Mouse (Mus musculus): Measurements from ENCODE around the gene Epb41l2. TPM values are rescaled to one million over a fixed set of nuclear protein-coding genes. Genes with fewer than 3 reads are reported as not detected.

Epb41l2 gene
- polyA plus RNA-seq, 1 experiment from 2014 or later: 46.4 TPM

DNA sequence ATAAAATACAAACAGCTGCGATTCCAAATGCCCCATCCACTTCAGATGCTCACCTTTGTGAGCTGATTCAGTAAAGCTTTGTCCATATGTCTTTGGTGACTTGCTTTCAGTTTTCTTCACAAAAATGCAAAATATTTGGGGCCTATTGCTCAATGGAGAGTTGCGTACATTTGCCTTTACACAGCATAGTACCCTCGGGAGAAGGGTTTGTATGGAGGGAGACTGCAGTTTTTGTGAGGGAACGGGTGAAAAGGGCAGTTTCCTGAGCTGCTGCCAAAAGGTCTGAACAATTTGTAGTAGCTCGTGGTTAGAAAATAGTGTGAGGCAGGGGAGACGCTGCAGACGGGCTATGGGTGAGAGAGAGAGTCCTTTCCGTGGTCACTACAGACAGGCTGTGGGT is 40.5 kb downstream of the Epb41l2 start:
- H3K9ac ChIP-seq (ENCODE audit: low read length): no peak overlapping the region
- ATAC-seq (replicated peaks; ENCODE audit: low FRiP score) (no peak), DNase-seq (ENCODE audit: low spot score) (no peak)
- no peak overlapping the region for H3K27ac ChIP-seq (ENCODE audit: low read depth, low read length)
- H3K36me3 ChIP-seq (ENCODE audit: control insufficient read depth, insufficient read depth, low read length): no peaks in the 10 kb centered on the region
- no peaks in the 10 kb centered on the region; the same call in 1 of the 2 replicates for H3K4me1 ChIP-seq (replicated peaks; ENCODE audit: control insufficient read depth, insufficient read depth, low read length)
- H3K4me3 ChIP-seq (ENCODE audit: low read depth, low read length): no peak overlapping the region
- no peaks in the 10 kb centered on the region for H3K27me3 ChIP-seq (ENCODE audit: control insufficient read depth, insufficient read depth, low read length)
- H3K4me2 ChIP-seq (ENCODE audit: low read depth, low read length, severe bottlenecking): no peak overlapping the region
- 79% methylated on average over 8 of the region's 8 CpGs for WGBS
- no peaks in the 10 kb centered on the region for H3K9me3 ChIP-seq (ENCODE audit: control insufficient read depth, low read length)

GRCm38 (mm10) chr10:25400646-25401045 is 41.0 kb downstream of the Epb41l2 start:
- Histone ChIP-seq H3K9me3 (ENCODE audit: control insufficient read depth, low read length) (no peaks in the 10 kb centered on the region), H3K4me3 (ENCODE audit: low read depth, low read length) (no peak overlapping the region), H3K9ac (ENCODE audit: low read length) (no peak overlapping the region), H3K4me2 (ENCODE audit: low read depth, low read length, severe bottlenecking) (no peak overlapping the region), H3K27me3 (ENCODE audit: control insufficient read depth, insufficient read depth, low read length) (no peaks in the 10 kb centered on the region), H3K36me3 (ENCODE audit: control insufficient read depth, insufficient read depth, low read length) (no peaks in the 10 kb centered on the region), H3K4me1 (replicated peaks; ENCODE audit: control insufficient read depth, insufficient read depth, low read length) (no peaks in the 10 kb centered on the region; the same call in 1 of the 2 replicates), H3K27ac (ENCODE audit: low read depth, low read length) (no peak overlapping the region)
- DNase-seq (ENCODE audit: low spot score) (no peak), ATAC-seq (replicated peaks; ENCODE audit: low FRiP score) (no peak)
- 94% methylated on average over 9 of the region's 9 CpGs for WGBS

DNA sequence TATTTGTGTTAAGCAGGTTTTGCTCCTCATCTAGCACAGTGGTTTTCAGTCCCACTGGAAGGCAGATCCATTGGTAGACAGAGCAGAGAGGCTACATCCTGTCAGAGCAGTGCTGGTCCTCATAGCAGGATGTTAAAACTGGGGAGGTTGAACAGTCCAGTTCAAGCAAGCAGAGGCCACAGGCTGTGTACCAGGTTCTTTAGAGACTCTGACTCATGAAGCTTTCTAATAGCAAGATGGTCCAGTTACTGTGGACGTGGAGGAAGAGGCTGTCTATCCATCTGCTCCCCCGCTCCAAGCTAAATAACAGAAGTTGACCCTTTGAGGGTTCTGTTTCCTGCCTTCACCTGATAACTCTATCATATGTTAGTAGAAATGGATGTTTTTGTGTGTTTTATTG is 41.8 kb downstream of the Epb41l2 start:
- Histone ChIP-seq H3K9me3 (ENCODE audit: control insufficient read depth, low read length) (no peaks in the 10 kb centered on the region), H3K4me1 (replicated peaks; ENCODE audit: control insufficient read depth, insufficient read depth, low read length) (no peaks in the 10 kb centered on the region; the same call in 1 of the 2 replicates), H3K9ac (ENCODE audit: low read length) (no peak overlapping the region), H3K27ac (ENCODE audit: low read depth, low read length) (no peak overlapping the region), H3K27me3 (ENCODE audit: control insufficient read depth, insufficient read depth, low read length) (no peaks in the 10 kb centered on the region), H3K4me3 (ENCODE audit: low read depth, low read length) (no peak overlapping the region), H3K36me3 (ENCODE audit: control insufficient read depth, insufficient read depth, low read length) (no peaks in the 10 kb centered on the region), H3K4me2 (ENCODE audit: low read depth, low read length, severe bottlenecking) (no peak overlapping the region)
- ATAC-seq (replicated peaks; ENCODE audit: low FRiP score): no peak
- no peak for DNase-seq (ENCODE audit: low spot score)
- 83% methylated on average over 2 of the region's 2 CpGs for WGBS

GRCm38 (mm10) chr10:25402886-25403285 is 43.3 kb downstream of the Epb41l2 start:
- no peak for ATAC-seq (replicated peaks; ENCODE audit: low FRiP score)
- WGBS: 36% methylated on average over 1 of the region's 1 CpGs

GRCm38 (mm10) chr10:25403813-25404701 is 44.5 kb downstream of the Epb41l2 start:
- H3K9me3 ChIP-seq (ENCODE audit: control insufficient read depth, low read length): no peaks in the 10 kb centered on the region
- DNase-seq (ENCODE audit: low spot score) (no peak), ATAC-seq (replicated peaks; ENCODE audit: low FRiP score) (no peak)
- no peaks in the 10 kb centered on the region for H3K27me3 ChIP-seq (ENCODE audit: control insufficient read depth, insufficient read depth, low read length)
- no peak overlapping the region for H3K27ac ChIP-seq (ENCODE audit: low read depth, low read length)
- H3K4me2 ChIP-seq (ENCODE audit: low read depth, low read length, severe bottlenecking): no peak overlapping the region
- no peaks in the 10 kb centered on the region for H3K36me3 ChIP-seq (ENCODE audit: control insufficient read depth, insufficient read depth, low read length)
- 84% methylated on average over 15 of the region's 15 CpGs for WGBS
- no peak overlapping the region for H3K4me3 ChIP-seq (ENCODE audit: low read depth, low read length)
- H3K9ac ChIP-seq (ENCODE audit: low read length): no peak overlapping the region
- H3K4me1 ChIP-seq (replicated peaks; ENCODE audit: control insufficient read depth, insufficient read depth, low read length): no peaks in the 10 kb centered on the region

More at GRCm38 (mm10) chr10:25402886-25403285, 43.3 kb downstream of the Epb41l2 start:
- Histone ChIP-seq H3K27me3 (ENCODE audit: control insufficient read depth, insufficient read depth, low read length) (no peaks in the 10 kb centered on the region), H3K4me3 (ENCODE audit: low read depth, low read length) (no peak overlapping the region), H3K36me3 (ENCODE audit: control insufficient read depth, insufficient read depth, low read length) (no peaks in the 10 kb centered on the region), H3K9ac (ENCODE audit: low read length) (no peak overlapping the region), H3K9me3 (ENCODE audit: control insufficient read depth, low read length) (no peaks in the 10 kb centered on the region), H3K4me1 (replicated peaks; ENCODE audit: control insufficient read depth, insufficient read depth, low read length) (no peaks in the 10 kb centered on the region; the same call in 1 of the 2 replicates), H3K27ac (ENCODE audit: low read depth, low read length) (no peak overlapping the region), H3K4me2 (ENCODE audit: low read depth, low read length, severe bottlenecking) (no peak overlapping the region)
- DNase-seq (ENCODE audit: low spot score): no peak

GRCm38 (mm10) chr10:25404702-25405098 is 45.1 kb downstream of the Epb41l2 start:
- Histone ChIP-seq H3K4me1 (replicated peaks; ENCODE audit: control insufficient read depth, insufficient read depth, low read length) (no peaks in the 10 kb centered on the region), H3K9ac (ENCODE audit: low read length) (no peak overlapping the region), H3K27ac (ENCODE audit: low read depth, low read length) (no peak overlapping the region), H3K9me3 (ENCODE audit: control insufficient read depth, low read length) (no peaks in the 10 kb centered on the region), H3K27me3 (ENCODE audit: control insufficient read depth, insufficient read depth, low read length) (no peaks in the 10 kb centered on the region), H3K4me3 (ENCODE audit: low read depth, low read length) (no peak overlapping the region), H3K36me3 (ENCODE audit: control insufficient read depth, insufficient read depth, low read length) (no peaks in the 10 kb centered on the region), H3K4me2 (ENCODE audit: low read depth, low read length, severe bottlenecking) (no peak overlapping the region)
- WGBS: 73% methylated on average over 6 of the region's 6 CpGs
- no peak for DNase-seq (ENCODE audit: low spot score)
- no peak for ATAC-seq (replicated peaks; ENCODE audit: low FRiP score)

- 93% methylated on average over 8 of the region's 8 CpGs for WGBS
- Histone ChIP-seq H3K27me3 (ENCODE audit: control insufficient read depth, insufficient read depth, low read length) (no peaks in the 10 kb centered on the region), H3K4me1 (replicated peaks; ENCODE audit: control insufficient read depth, insufficient read depth, low read length) (no peaks in the 10 kb centered on the region), H3K36me3 (ENCODE audit: control insufficient read depth, insufficient read depth, low read length) (no peaks in the 10 kb centered on the region), H3K9ac (ENCODE audit: low read length) (no peak overlapping the region), H3K4me2 (ENCODE audit: low read depth, low read length, severe bottlenecking) (no peak overlapping the region), H3K4me3 (ENCODE audit: low read depth, low read length) (no peak overlapping the region), H3K9me3 (ENCODE audit: control insufficient read depth, low read length) (no peaks in the 10 kb centered on the region), H3K27ac (ENCODE audit: low read depth, low read length) (no peak overlapping the region)
- ATAC-seq (replicated peaks; ENCODE audit: low FRiP score): no peak
- no peak for DNase-seq (ENCODE audit: low spot score)
These were observed 46.0 kb downstream of the Epb41l2 start for GRCm38 (mm10) chr10:25405551-25405950.

DNA sequence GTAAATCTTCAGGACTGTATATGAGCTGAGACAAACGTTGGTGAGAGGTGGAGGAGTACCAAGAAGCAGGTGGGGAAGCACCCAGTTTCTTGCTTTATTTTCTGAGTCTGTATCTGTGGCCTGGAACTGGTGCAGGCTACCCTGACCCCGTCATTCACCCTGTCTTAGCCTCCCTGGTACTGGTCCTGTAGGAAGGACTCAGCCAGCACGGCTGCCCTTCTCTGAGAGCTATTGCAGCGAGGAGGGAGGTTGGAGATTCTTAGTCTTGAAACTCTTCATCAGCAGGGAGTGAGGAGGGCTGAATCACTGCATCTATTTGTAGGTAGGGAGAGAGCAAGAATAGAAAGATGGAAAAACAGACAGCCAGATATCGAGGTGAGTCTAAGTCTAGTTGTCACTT is 47.1 kb downstream of the Epb41l2 start:
- WGBS: 83% methylated on average over 5 of the region's 5 CpGs

More for the DNA sequence above, 47.1 kb downstream of the Epb41l2 start:
- H3K9ac ChIP-seq (ENCODE audit: low read length): no peak overlapping the region
- no peak overlapping the region for H3K4me2 ChIP-seq (ENCODE audit: low read depth, low read length, severe bottlenecking)
- ATAC-seq (replicated peaks; ENCODE audit: low FRiP score) (no peak), DNase-seq (ENCODE audit: low spot score) (no peak)
- no peak overlapping the region for H3K27ac ChIP-seq (ENCODE audit: low read depth, low read length)
- H3K27me3 ChIP-seq (ENCODE audit: control insufficient read depth, insufficient read depth, low read length): no peaks in the 10 kb centered on the region
- no peak overlapping the region for H3K4me3 ChIP-seq (ENCODE audit: low read depth, low read length)
- no peaks in the 10 kb centered on the region for H3K4me1 ChIP-seq (replicated peaks; ENCODE audit: control insufficient read depth, insufficient read depth, low read length)
- no peaks in the 10 kb centered on the region for H3K36me3 ChIP-seq (ENCODE audit: control insufficient read depth, insufficient read depth, low read length)
- no peaks in the 10 kb centered on the region for H3K9me3 ChIP-seq (ENCODE audit: control insufficient read depth, low read length)

All from forebrain, embryonic 11.5 days (tissue).